Mouse (Mus musculus) brown adipose tissue, adult 24 weeks (tissue): ENCODE results near the gene Sap18. TPM values are rescaled to one million over a fixed set of nuclear protein-coding genes. Genes with fewer than 3 reads are reported as not detected.
"Not testable (repeated sequence)": the region's sequence is repeated elsewhere in the genome, so short reads cannot be mapped to it uniquely, and the experiment has no call there.

Source experiments
- H3K27ac ChIP-seq: fragments of 200-500 bp; replicated peaks from 2 replicates; pipeline ENCODE4 v1.5.1; 2012; ENCODE audit warnings: low read depth, mild to moderate bottlenecking, low read length
- H3K4me1 ChIP-seq: fragments of 200-500 bp; 2 replicates; pipeline ENCODE4 v1.6.1; 2012; ENCODE audit warnings: low read length, mixed read lengths; ENCODE audit not compliant: control insufficient read depth, insufficient read depth, insufficient read length
- H3K4me3 ChIP-seq: fragments of 200-500 bp; 2 replicates; pipeline ENCODE4 v1.5.1; 2012; ENCODE audit warnings: low read depth, mild to moderate bottlenecking, low read length, moderate library complexity; ENCODE audit not compliant: insufficient read depth
- polyA plus RNA-seq: library from polyadenylated mRNA; stranded (reverse); fragments of >200 nt; gene quantifications from 2 replicates; pipeline ENCODE4 v1.2.4, GENCODE M21; 2012; ENCODE audit not compliant: missing spikeins, insufficient read depth, insufficient read length

Gene Sap18
- polyA plus RNA-seq, 1 experiment, result 55.9 TPM

DNA sequence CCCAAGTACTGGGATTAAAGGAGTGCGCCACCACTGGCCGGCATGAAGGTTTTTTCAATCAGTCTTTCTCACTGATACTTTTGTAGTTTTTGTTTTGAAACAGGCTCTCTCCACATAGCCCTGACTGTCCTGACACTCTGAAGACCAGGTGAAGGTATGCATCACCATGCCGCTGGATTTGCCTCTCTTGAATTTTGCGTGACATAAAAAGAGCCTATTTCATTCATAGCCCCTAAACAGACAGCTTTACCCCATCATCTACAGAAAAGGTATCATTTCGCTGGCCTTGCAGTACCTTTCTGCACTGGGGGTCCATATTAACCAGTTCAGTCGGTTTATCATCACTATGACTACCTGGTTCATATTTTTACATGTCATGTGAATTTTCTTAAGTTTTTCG is 429 bp upstream of the Sap18 start:
- Histone ChIP-seq H3K27ac (no peak overlapping the region), H3K4me3 (peak overlapping the region; percentile 48), H3K4me1 (no peaks in the 10 kb centered on the region)

GRCm38 (mm10) chr14:57803731-57804130 is 5.8 kb downstream of the Sap18 start:
- no peak overlapping the region for H3K4me3 ChIP-seq
- no peak overlapping the region for H3K27ac ChIP-seq
- H3K4me1 ChIP-seq, result no peaks in the 10 kb centered on the region; the same call in 1 of the 2 replicates

- no peak overlapping the region for H3K4me3 ChIP-seq
- no peaks in the 10 kb centered on the region; the same call in 1 of the 2 replicates for H3K4me1 ChIP-seq
- H3K27ac ChIP-seq, result no peak overlapping the region
Measured at GRCm38 (mm10) chr14:57808558-57808957, 10.6 kb downstream of the Sap18 start.

DNA sequence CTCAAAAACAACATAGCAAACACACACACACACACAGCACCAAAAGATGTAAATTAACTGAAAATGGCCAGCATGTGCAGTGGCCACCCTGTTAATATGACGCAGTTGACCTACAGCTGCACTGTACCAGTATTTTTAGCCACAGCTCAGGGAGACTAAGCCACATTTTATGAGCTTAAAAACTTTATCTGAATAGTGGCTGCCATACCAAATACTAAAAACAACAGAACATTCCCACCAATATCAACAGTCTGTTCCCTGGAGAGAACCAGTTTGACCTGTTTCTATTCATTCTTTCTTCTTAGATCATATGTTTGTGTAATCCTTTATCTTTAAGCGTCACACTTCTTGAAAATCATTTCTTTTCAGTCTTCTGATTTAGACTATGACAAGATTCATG is 12.9 kb downstream of the Sap18 start:
- no peaks in the 10 kb centered on the region; the same call in 1 of the 2 replicates for H3K4me1 ChIP-seq
- H3K4me3 ChIP-seq, result no peak overlapping the region
- no peak overlapping the region for H3K27ac ChIP-seq

GRCm38 (mm10) chr14:57811844-57812243 is 13.9 kb downstream of the Sap18 start:
- Histone ChIP-seq H3K27ac (no peak overlapping the region), H3K4me1 (no peaks in the 10 kb centered on the region; the same call in 1 of the 2 replicates), H3K4me3 (no peak overlapping the region)

DNA sequence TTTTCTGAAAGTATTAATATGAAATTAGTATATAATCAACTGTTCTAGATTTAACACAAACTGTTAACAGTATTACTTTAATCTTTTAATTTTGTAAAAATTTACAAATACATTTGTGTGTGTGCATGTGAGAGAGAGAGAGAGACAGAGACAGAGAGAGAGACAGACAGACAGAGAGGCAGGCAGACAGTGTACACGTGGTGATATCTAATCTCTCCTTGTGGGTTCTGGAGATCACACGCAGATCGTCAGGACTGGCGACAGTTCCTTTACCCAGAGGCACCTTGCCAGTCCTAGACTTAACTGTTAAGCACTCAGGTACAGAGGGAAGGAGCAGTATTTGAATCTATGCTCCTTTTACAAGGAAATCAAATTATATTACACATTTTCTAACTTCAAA is 22.9 kb downstream of the Sap18 start:
- H3K4me1 ChIP-seq, result no peaks in the 10 kb centered on the region
- no peak overlapping the region for H3K27ac ChIP-seq
- H3K4me3 ChIP-seq, result no peak overlapping the region

- peak within 1 kb of the TSS; percentile 93 for H3K4me3 ChIP-seq
- H3K27ac ChIP-seq, result peak within 1 kb of the TSS; percentile 81
- H3K4me1 ChIP-seq, result peaks cover 5% of the 10 kb centered on the region
Measured at GRCm38 (mm10) chr14:57825788-57826751, 28.1 kb downstream of the Sap18 start, which contains the start of the genes Ska3 and Mrpl57. Gene Ska3, minus strand, starts transcription at chr14:57826185. Gene Mrpl57, plus strand, starts transcription at chr14:57826234.

GRCm38 (mm10) chr14:57827284-57827683 is 29.3 kb downstream of the Sap18 start:
- Histone ChIP-seq H3K4me3 (peak overlapping the region; percentile 93; the same call in 1 of the 2 replicates), H3K27ac (no peak overlapping the region), H3K4me1 (peaks cover 5% of the 10 kb centered on the region)

- no peak overlapping the region for H3K27ac ChIP-seq
- no peaks in the 10 kb centered on the region for H3K4me1 ChIP-seq
- H3K4me3 ChIP-seq, result no peak overlapping the region
Measured at GRCm38 (mm10) chr14:57833526-57833925, 35.5 kb downstream of the Sap18 start.

- Histone ChIP-seq H3K4me3 (no peak overlapping the region), H3K27ac (no peak overlapping the region), H3K4me1 (no peaks in the 10 kb centered on the region)
Measured at GRCm38 (mm10) chr14:57835157-57835556, 37.2 kb downstream of the Sap18 start.

DNA sequence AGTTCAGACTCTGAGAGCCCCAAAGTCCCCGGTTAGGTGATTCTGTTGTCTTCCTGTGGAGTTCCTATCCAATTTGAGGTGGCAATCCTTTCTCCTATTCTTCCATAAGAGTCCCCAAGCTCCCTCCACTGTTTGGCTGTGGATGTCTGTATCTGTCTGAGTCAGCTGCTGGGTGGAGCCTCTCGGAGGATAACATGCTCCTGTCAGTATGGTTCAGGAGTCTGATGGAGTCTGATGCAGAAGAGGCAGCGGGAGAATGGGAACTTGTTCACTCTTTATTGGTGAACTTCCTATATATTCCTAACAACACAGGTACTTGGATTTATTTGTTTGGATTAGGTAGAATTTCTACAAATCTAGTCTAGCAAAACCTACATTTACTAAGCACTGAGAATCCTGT is 46.6 kb downstream of the Sap18 start:
- Histone ChIP-seq H3K4me3 (no peak overlapping the region), H3K27ac (no peak overlapping the region), H3K4me1 (no peaks in the 10 kb centered on the region)

GRCm38 (mm10) chr14:57848061-57848460 is 50.1 kb downstream of the Sap18 start:
- not testable (repeated sequence) for H3K27ac ChIP-seq, H3K4me3 ChIP-seq, H3K4me1 ChIP-seq

DNA sequence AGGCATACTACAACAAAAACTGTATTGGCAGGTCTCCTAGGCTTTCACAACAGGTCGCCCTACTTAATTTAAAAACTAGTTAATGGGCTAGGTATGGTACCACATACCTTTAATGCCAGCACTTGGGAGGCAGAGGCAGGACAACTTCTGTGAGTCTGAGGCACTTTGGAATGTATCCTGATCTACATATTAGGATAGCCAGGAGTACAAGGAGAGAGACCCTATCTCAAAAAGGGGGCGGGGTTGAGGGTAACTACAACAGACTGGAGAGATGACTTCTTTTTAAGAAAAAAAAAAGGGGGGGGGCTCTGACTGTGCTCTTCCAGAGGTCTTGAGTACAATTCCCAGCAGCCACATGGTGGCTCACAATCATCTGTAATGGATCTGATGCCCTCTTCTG is 50.7 kb downstream of the Sap18 start:
- no peaks in the 10 kb centered on the region for H3K4me1 ChIP-seq
- no peak overlapping the region for H3K4me3 ChIP-seq
- no peak overlapping the region for H3K27ac ChIP-seq

- no peak overlapping the region for H3K27ac ChIP-seq
- H3K4me1 ChIP-seq, result no peaks in the 10 kb centered on the region
Measured at GRCm38 (mm10) chr14:57850330-57850729, 52.4 kb downstream of the Sap18 start.

GRCm38 (mm10) chr14:57852961-57853360 is 55.0 kb downstream of the Sap18 start:
- Histone ChIP-seq H3K4me1 (no peaks in the 10 kb centered on the region), H3K4me3 (no peak overlapping the region), H3K27ac (no peak overlapping the region)

More at GRCm38 (mm10) chr14:57850330-57850729, 52.4 kb downstream of the Sap18 start:
- H3K4me3 ChIP-seq, result no peak overlapping the region

DNA sequence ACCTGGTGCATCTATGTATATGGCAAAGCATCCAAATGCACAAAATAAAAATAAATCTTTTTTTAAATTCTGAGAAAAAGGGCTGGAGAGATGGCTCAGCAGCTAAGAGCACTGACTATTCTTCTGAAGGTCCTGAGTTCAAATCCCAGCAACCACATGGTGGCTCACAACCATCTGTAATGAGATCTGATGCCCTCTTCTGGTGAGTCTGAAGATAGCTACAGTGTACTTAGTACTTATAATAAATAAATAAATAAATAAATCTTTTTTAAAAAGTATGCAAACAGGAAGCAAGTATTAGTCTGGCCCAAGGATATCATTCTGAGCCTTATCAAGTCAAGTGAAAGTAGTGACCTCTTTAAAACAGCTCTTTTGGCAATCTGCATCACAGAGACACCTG is 58.1 kb downstream of the Sap18 start:
- not testable (repeated sequence) for H3K4me1 ChIP-seq, H3K27ac ChIP-seq, H3K4me3 ChIP-seq
